Mouse (Mus musculus): ENCODE measurements around the gene 4930556J24Rik. TPM values are rescaled to one million over a fixed set of nuclear protein-coding genes. Genes with fewer than 3 reads are reported as not detected.
A peak's percentile ranks its signal among the peaks of the same experiment; 100 is the strongest.

Gene 4930556J24Rik
- polyA plus RNA-seq, 1 experiment, result not detected

DNA sequence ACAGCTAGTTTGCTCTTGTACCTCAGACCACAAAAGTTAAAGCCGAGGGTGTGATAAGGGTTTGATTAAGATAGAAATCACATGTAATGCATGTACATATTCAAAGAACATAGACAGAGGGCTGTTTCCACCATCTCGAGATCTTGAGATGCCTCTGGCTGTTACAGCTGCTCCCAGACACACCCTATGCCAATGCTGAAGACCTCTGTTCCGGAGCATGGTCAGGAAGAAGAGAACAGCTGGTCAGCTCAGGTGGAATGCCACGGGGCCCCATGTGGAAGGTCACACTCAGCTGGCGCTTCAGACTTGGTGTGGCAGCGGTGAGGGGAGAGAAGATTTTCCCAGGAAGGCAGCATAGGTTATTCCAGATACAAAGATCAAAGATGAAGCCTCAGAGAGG is 71.9 kb downstream of the 4930556J24Rik start:
- Histone ChIP-seq H3K9ac (ENCODE audit: low read depth, poor library complexity, severe bottlenecking) (no peak overlapping the region), H3K9me3 (replicated peaks; ENCODE audit: control insufficient read depth, insufficient read depth, low read length, poor library complexity, severe bottlenecking) (no peaks in the 10 kb centered on the region), H3K4me1 (ENCODE audit: control insufficient read depth, insufficient read depth, low read length) (peaks cover 5% of the 10 kb centered on the region), H3K27me3 (ENCODE audit: control insufficient read depth, insufficient read depth, low read length, poor library complexity, severe bottlenecking) (no peaks in the 10 kb centered on the region), H3K27ac (ENCODE audit: insufficient read depth, low read length) (no peak overlapping the region), H3K4me3 (ENCODE audit: low read depth, low read length) (no peak overlapping the region), H3K36me3 (ENCODE audit: control insufficient read depth, insufficient read depth, low read length, poor library complexity, severe bottlenecking) (no peaks in the 10 kb centered on the region)
- TF ChIP-seq EP300 (IDR thresholded peaks at IDR 0.05; ENCODE audit: insufficient read depth, low read depth, low read length) (no peak), POLR2A (IDR thresholded peaks at IDR 0.05; ENCODE audit: insufficient read depth, low read length) (no peak), CTCF (IDR thresholded peaks at IDR 0.05; ENCODE audit: low read depth, low read length) (no peak)

DNA sequence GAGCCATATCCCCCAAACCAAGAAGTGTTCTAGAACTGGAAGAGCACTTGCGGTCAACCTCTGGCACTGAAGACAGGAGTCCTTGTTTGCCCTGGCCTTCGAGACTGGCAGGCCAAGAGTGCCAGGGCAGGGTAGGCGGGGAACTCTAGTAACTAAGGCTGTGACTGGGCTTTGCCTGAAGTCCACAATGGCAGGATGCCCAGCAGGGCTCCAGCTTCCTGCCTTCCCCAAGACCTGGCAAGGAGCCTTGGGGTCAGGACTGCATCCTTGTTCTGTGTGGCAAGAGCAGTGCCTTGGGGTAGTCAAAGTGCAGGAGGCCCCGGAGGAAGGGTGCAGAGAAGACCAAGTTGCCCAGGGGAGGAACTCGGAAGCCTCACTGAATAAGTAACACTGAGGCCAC is 73.5 kb downstream of the 4930556J24Rik start:
- Histone ChIP-seq H3K27ac (ENCODE audit: insufficient read depth, low read length) (no peak overlapping the region), H3K9me3 (replicated peaks; ENCODE audit: control insufficient read depth, insufficient read depth, low read length, poor library complexity, severe bottlenecking) (no peaks in the 10 kb centered on the region), H3K9ac (ENCODE audit: low read depth, poor library complexity, severe bottlenecking) (no peak overlapping the region), H3K36me3 (ENCODE audit: control insufficient read depth, insufficient read depth, low read length, poor library complexity, severe bottlenecking) (0 out of 2 replicates have a peak, but pooled peaks cover 2% of the 10 kb centered on the region), H3K4me1 (ENCODE audit: control insufficient read depth, insufficient read depth, low read length) (peaks cover 5% of the 10 kb centered on the region), H3K4me3 (ENCODE audit: low read depth, low read length) (no peak overlapping the region), H3K27me3 (ENCODE audit: control insufficient read depth, insufficient read depth, low read length, poor library complexity, severe bottlenecking) (no peaks in the 10 kb centered on the region)
- no peak for TF ChIP-seq CTCF (IDR thresholded peaks at IDR 0.05; ENCODE audit: low read depth, low read length)
- no peak for TF ChIP-seq POLR2A (IDR thresholded peaks at IDR 0.05; ENCODE audit: insufficient read depth, low read length)
- TF ChIP-seq EP300 (IDR thresholded peaks at IDR 0.05; ENCODE audit: insufficient read depth, low read depth, low read length), result no peak

DNA sequence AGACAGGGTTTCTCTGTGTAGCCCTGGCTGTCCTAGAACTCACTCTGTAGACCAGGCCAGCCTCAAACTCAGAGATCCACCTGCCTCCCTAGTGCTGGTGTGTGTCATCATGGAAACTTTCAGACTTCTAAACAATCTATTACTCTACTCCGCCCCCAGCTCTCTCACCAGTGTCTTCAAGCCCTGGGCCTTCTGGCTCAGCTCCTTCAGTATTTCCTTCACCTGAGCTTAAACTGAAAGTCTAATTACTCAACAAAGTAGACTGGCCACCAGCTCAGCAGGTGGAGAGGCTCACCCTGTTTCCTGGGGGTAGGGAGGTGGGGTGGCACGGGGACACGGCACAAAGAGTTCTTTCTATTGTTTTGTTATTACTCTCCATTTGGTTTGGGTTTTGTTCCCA is 74.1 kb downstream of the 4930556J24Rik start:
- no peak overlapping the region for H3K4me3 ChIP-seq (ENCODE audit: low read depth, low read length)
- no peak overlapping the region for H3K27ac ChIP-seq (ENCODE audit: insufficient read depth, low read length)
- no peaks in the 10 kb centered on the region for H3K27me3 ChIP-seq (ENCODE audit: control insufficient read depth, insufficient read depth, low read length, poor library complexity, severe bottlenecking)
- H3K4me1 ChIP-seq (ENCODE audit: control insufficient read depth, insufficient read depth, low read length), result peaks cover 5% of the 10 kb centered on the region
- no peaks in the 10 kb centered on the region for H3K9me3 ChIP-seq (replicated peaks; ENCODE audit: control insufficient read depth, insufficient read depth, low read length, poor library complexity, severe bottlenecking)
- TF ChIP-seq EP300 (IDR thresholded peaks at IDR 0.05; ENCODE audit: insufficient read depth, low read depth, low read length) (no peak), POLR2A (IDR thresholded peaks at IDR 0.05; ENCODE audit: insufficient read depth, low read length) (no peak), CTCF (IDR thresholded peaks at IDR 0.05; ENCODE audit: low read depth, low read length) (no peak)
- 0 out of 2 replicates have a peak, but pooled peaks cover 2% of the 10 kb centered on the region for H3K36me3 ChIP-seq (ENCODE audit: control insufficient read depth, insufficient read depth, low read length, poor library complexity, severe bottlenecking)
- H3K9ac ChIP-seq (ENCODE audit: low read depth, poor library complexity, severe bottlenecking), result no peak overlapping the region

DNA sequence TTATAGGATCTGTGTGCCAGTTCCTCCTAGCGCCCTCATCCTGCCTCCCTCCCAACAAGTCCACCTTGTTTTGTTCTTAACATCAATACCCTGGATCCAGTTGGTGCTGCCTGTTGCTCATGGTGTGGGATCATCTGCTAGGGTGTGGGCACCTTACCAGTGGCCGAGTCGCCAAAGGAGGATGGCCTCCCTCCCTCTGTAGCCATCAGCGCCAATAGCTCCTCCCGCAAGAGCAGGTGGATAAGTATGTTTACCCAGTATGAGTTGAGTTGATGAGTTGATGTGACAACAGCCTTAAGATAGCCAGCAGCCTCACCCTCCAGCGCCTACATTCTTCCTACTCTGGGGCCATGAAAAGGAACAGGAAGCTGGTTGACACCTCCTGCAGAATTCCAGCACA is 76.3 kb downstream of the 4930556J24Rik start:
- TF ChIP-seq POLR2A (IDR thresholded peaks at IDR 0.05; ENCODE audit: insufficient read depth, low read length), result no peak
- TF ChIP-seq CTCF (IDR thresholded peaks at IDR 0.05; ENCODE audit: low read depth, low read length), result no peak
- no peak for TF ChIP-seq EP300 (IDR thresholded peaks at IDR 0.05; ENCODE audit: insufficient read depth, low read depth, low read length)
- Histone ChIP-seq H3K36me3 (ENCODE audit: control insufficient read depth, insufficient read depth, low read length, poor library complexity, severe bottlenecking) (0 out of 2 replicates have a peak, but pooled peaks cover 2% of the 10 kb centered on the region), H3K9me3 (replicated peaks; ENCODE audit: control insufficient read depth, insufficient read depth, low read length, poor library complexity, severe bottlenecking) (no peaks in the 10 kb centered on the region), H3K27ac (ENCODE audit: insufficient read depth, low read length) (no peak overlapping the region), H3K4me3 (ENCODE audit: low read depth, low read length) (no peak overlapping the region), H3K27me3 (ENCODE audit: control insufficient read depth, insufficient read depth, low read length, poor library complexity, severe bottlenecking) (no peaks in the 10 kb centered on the region), H3K9ac (ENCODE audit: low read depth, poor library complexity, severe bottlenecking) (no peak overlapping the region), H3K4me1 (ENCODE audit: control insufficient read depth, insufficient read depth, low read length) (peaks cover 5% of the 10 kb centered on the region)

DNA sequence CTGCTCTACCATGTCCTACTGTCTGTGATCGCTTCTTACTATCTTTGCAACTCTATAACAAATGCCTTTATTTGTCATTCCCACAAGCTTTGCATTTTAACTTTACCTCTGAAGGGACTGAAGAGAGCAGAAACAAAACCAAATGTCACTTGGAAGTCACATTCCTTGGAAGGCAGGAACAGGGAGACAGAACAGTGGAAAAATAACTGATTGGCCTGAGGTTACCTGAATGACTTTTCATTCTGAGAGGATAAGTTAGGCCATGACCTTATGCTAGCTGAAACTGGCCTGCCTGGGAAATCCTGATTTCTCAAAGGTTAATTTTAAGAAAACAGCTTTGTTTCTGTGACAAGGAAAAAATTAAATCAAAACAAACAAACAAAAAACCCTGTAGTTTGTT is 80.6 kb downstream of the 4930556J24Rik start:
- no peaks in the 10 kb centered on the region for H3K4me1 ChIP-seq (ENCODE audit: control insufficient read depth, insufficient read depth, low read length)
- H3K27ac ChIP-seq (ENCODE audit: insufficient read depth, low read length), result no peak overlapping the region

DNA sequence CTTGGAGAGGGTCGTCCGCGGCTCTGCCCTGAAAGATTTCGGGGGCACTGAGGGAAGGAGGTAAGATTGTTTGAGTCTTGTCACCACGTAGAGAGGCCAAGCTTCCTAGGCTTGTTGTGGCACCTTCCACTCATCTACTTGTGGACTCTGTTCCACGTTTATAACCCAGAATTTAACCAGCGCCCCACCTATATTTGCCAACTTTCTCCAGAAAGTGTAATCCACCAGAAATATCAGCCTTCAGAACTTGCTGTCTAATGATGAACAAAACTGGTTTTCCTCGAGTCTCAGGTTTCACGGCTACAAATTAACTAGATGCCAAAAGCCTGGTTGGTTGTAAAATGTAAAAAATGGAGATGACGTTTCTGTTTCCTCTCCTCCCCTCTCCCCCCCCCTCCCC is 81.1 kb downstream of the 4930556J24Rik start:
- TF ChIP-seq EP300 (IDR thresholded peaks at IDR 0.05; ENCODE audit: insufficient read depth, low read depth, low read length) (no peak), POLR2A (IDR thresholded peaks at IDR 0.05; ENCODE audit: insufficient read depth, low read length) (no peak), CTCF (IDR thresholded peaks at IDR 0.05; ENCODE audit: low read depth, low read length) (no peak)
- H3K4me1 ChIP-seq (ENCODE audit: control insufficient read depth, insufficient read depth, low read length), result no peaks in the 10 kb centered on the region
- peak overlapping the region; percentile 76 for H3K9ac ChIP-seq (ENCODE audit: low read depth, poor library complexity, severe bottlenecking)
- no peaks in the 10 kb centered on the region for H3K9me3 ChIP-seq (replicated peaks; ENCODE audit: control insufficient read depth, insufficient read depth, low read length, poor library complexity, severe bottlenecking)
- H3K36me3 ChIP-seq (ENCODE audit: control insufficient read depth, insufficient read depth, low read length, poor library complexity, severe bottlenecking), result 0 out of 2 replicates have a peak, but pooled peaks cover 2% of the 10 kb centered on the region
- H3K4me3 ChIP-seq (ENCODE audit: low read depth, low read length), result peak overlapping the region; percentile 80
- peak overlapping the region; percentile 52; the same call in 1 of the 2 replicates for H3K27ac ChIP-seq (ENCODE audit: insufficient read depth, low read length)
- H3K27me3 ChIP-seq (ENCODE audit: control insufficient read depth, insufficient read depth, low read length, poor library complexity, severe bottlenecking), result no peaks in the 10 kb centered on the region

More for the DNA sequence above, 80.6 kb downstream of the 4930556J24Rik start:
- TF ChIP-seq EP300 (IDR thresholded peaks at IDR 0.05; ENCODE audit: insufficient read depth, low read depth, low read length) (no peak), CTCF (IDR thresholded peaks at IDR 0.05; ENCODE audit: low read depth, low read length) (no peak), POLR2A (IDR thresholded peaks at IDR 0.05; ENCODE audit: insufficient read depth, low read length) (no peak)
- H3K9ac ChIP-seq (ENCODE audit: low read depth, poor library complexity, severe bottlenecking), result no peak overlapping the region
- no peaks in the 10 kb centered on the region for H3K9me3 ChIP-seq (replicated peaks; ENCODE audit: control insufficient read depth, insufficient read depth, low read length, poor library complexity, severe bottlenecking)
- H3K27me3 ChIP-seq (ENCODE audit: control insufficient read depth, insufficient read depth, low read length, poor library complexity, severe bottlenecking), result no peaks in the 10 kb centered on the region
- no peak overlapping the region for H3K4me3 ChIP-seq (ENCODE audit: low read depth, low read length)
- H3K36me3 ChIP-seq (ENCODE audit: control insufficient read depth, insufficient read depth, low read length, poor library complexity, severe bottlenecking), result 0 out of 2 replicates have a peak, but pooled peaks cover 2% of the 10 kb centered on the region
